Mouse (Mus musculus) large intestine, adult 2 months (tissue): ENCODE measurements around the gene Cmip. TPM values are rescaled to one million over a fixed set of nuclear protein-coding genes. Genes with fewer than 3 reads are reported as not detected.

ENCODE experiments used
- DNase-seq: peaks from one replicate; pipeline ENCODE4 v3.0.0-alpha.2; 2012; ENCODE audit warnings: low read depth, low spot score
- WGBS: fragments of 180-500 bp; shearing (Covaris S2); methylation state at CpG from one replicate; pipeline ENCODE4 v1.1.7; 2018; 5-methylcytosine and 5-hydroxymethylcytosine counted together
- polyA plus RNA-seq: library from polyadenylated mRNA; depleted of rRNA; stranded (reverse); fragments of >200 nt; gene quantifications from 2 replicates; pipeline ENCODE4 v1.2.3, GENCODE M21; 2012

Cmip gene
- polyA plus RNA-seq, 1 experiment, result 54.0 TPM

- no peak for DNase-seq
- 40% methylated on average over 12 of the region's 12 CpGs for WGBS
Measured at GRCm38 (mm10) chr8:117339958-117340651, 83.2 kb downstream of the Cmip start.

- no peak for DNase-seq
- WGBS, result 81% methylated on average over 12 of the region's 12 CpGs
Measured at GRCm38 (mm10) chr8:117340800-117341199, 83.9 kb downstream of the Cmip start.

GRCm38 (mm10) chr8:117342735-117343385 is 86.0 kb downstream of the Cmip start:
- no peak for DNase-seq
- 50% methylated on average over 8 of the region's 8 CpGs for WGBS

- WGBS, result 37% methylated on average over 10 of the region's 10 CpGs
- DNase-seq, result no peak
Measured at GRCm38 (mm10) chr8:117343484-117343883, 86.6 kb downstream of the Cmip start.

- 59% methylated on average over 11 of the region's 11 CpGs for WGBS
- DNase-seq, result no peak
Measured at GRCm38 (mm10) chr8:117344899-117345298, 88.0 kb downstream of the Cmip start.

- no peak for DNase-seq
- 88% methylated on average over 11 of the region's 11 CpGs for WGBS
Measured at GRCm38 (mm10) chr8:117345376-117345775, 88.5 kb downstream of the Cmip start.

GRCm38 (mm10) chr8:117347556-117347955 is 90.7 kb downstream of the Cmip start:
- no peak for DNase-seq
- WGBS, result 35% methylated on average over 4 of the region's 4 CpGs

- 46% methylated on average over 11 of the region's 11 CpGs for WGBS
- no peak for DNase-seq
Measured at GRCm38 (mm10) chr8:117348718-117349394, 92.0 kb downstream of the Cmip start.

- 78% methylated on average over 4 of the region's 4 CpGs for WGBS
- DNase-seq, result no peak
Measured at GRCm38 (mm10) chr8:117349541-117349940, 92.7 kb downstream of the Cmip start.

GRCm38 (mm10) chr8:117352098-117352497 is 95.2 kb downstream of the Cmip start:
- WGBS, result 88% methylated on average over 4 of the region's 4 CpGs
- DNase-seq, result no peak

- 80% methylated on average over 12 of the region's 12 CpGs for WGBS
- no peak for DNase-seq
Measured at GRCm38 (mm10) chr8:117355111-117355831, 98.4 kb downstream of the Cmip start.

GRCm38 (mm10) chr8:117356109-117356672 is 99.3 kb downstream of the Cmip start:
- no peak for DNase-seq
- 82% methylated on average over 13 of the region's 13 CpGs for WGBS

- no peak for DNase-seq
- 66% methylated on average over 16 of the region's 16 CpGs for WGBS
Measured at GRCm38 (mm10) chr8:117357491-117358467, 100.9 kb downstream of the Cmip start.

GRCm38 (mm10) chr8:117360172-117360930 is 103.5 kb downstream of the Cmip start:
- WGBS, result 93% methylated on average over 3 of the region's 3 CpGs
- no peak for DNase-seq

- WGBS, result 57% methylated on average over 12 of the region's 12 CpGs
- DNase-seq, result no peak
Measured at GRCm38 (mm10) chr8:117361595-117362437, 105.0 kb downstream of the Cmip start.

GRCm38 (mm10) chr8:117362438-117362726 is 105.5 kb downstream of the Cmip start:
- DNase-seq, result no peak
- WGBS, result 25% methylated on average over 2 of the region's 2 CpGs

- DNase-seq, result no peak
- 29% methylated on average over 10 of the region's 10 CpGs for WGBS
Measured at GRCm38 (mm10) chr8:117363291-117363690, 106.4 kb downstream of the Cmip start.
